Mouse (Mus musculus): Measurements from ENCODE around the gene Fer. TPM values are rescaled to one million over a fixed set of nuclear protein-coding genes. Genes with fewer than 3 reads are reported as not detected.

Fer gene
- polyA plus RNA-seq, 1 experiment from 2014 or later, result 38.3 TPM

DNA sequence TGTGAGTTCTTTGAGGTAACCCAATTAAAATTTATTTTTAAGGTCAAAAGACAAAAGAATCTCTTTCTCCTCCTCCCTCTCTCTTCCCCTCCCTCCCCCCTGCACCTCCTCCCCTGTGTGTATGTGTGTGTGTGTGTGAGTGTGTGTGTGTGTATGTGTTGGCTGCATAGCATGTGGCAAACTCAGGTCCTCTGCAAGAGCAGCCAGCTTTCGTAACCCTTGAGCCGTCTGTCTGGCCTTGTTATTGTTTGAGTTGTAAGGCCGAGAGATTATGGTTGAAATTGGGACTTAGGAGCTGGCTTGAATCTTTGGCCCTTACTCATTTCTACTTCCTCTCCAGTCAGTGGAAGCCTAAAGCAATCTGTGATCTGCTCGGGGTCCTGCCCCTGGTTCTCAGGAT lies 17.1 kb downstream of the Fer start:
- no peaks in the 10 kb centered on the region for H3K36me3 ChIP-seq (replicated peaks)
- WGBS, result 89% methylated on average over 4 of the region's 4 CpGs
- no peak overlapping the region for H3K4me3 ChIP-seq
- H3K4me2 ChIP-seq, result no peak overlapping the region
- no peak overlapping the region for H3K27ac ChIP-seq
- no peaks in the 10 kb centered on the region for H3K4me1 ChIP-seq
- no peaks in the 10 kb centered on the region for H3K27me3 ChIP-seq (replicated peaks)
- H3K9ac ChIP-seq, result no peak overlapping the region
- no peaks in the 10 kb centered on the region for H3K9me3 ChIP-seq
- no peak for ATAC-seq (replicated peaks)

DNA sequence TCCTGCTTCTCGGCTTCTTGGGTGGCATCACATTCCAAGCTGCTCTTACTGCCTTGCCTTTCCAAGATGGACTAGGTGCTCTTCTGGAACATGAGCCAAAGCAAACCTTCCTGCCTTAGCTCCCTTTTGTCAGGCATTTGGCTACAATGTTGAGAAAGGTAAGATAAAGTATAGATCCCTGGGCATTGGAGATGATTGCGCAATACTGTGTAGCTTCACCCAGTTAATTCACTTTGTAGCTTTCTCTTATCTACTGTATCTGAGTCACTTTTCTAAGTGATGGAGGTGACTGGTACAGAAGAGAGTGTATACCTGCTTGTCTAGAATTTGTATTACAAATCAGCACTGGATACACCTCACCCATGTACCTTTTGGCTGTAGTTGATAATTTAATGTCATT lies 24.1 kb downstream of the Fer start:
- no peak overlapping the region for H3K4me2 ChIP-seq
- no peaks in the 10 kb centered on the region for H3K4me1 ChIP-seq
- H3K27me3 ChIP-seq (replicated peaks), result no peaks in the 10 kb centered on the region
- no peak overlapping the region for H3K9ac ChIP-seq
- 97% methylated on average over 2 of the region's 2 CpGs for WGBS
- no peak overlapping the region for H3K4me3 ChIP-seq
- H3K9me3 ChIP-seq, result no peaks in the 10 kb centered on the region
- no peak for ATAC-seq (replicated peaks)
- H3K36me3 ChIP-seq (replicated peaks), result no peaks in the 10 kb centered on the region
- H3K27ac ChIP-seq, result no peak overlapping the region

DNA sequence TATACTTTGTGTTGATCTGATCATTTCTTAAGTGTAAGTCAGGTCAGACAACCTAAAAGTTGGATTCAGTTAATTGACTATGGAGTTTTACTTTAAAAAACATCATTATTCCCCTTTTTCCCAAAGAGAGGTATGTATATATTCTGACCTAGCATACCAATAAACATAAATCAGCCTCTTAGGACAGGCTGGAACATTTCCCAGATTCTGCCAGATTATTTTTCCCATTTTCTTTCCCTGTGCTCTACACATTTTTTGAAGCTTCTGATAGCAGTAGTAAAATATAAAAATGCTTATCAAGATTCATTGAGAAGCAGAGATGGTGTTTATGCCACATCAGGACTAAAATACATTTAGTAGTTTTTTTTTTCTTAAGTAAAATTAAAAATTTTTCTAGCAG lies 27.7 kb downstream of the Fer start:
- no peak overlapping the region for H3K9ac ChIP-seq
- H3K4me3 ChIP-seq, result no peak overlapping the region
- no peak overlapping the region for H3K27ac ChIP-seq
- no peaks in the 10 kb centered on the region for H3K27me3 ChIP-seq (replicated peaks)
- no peak for ATAC-seq (replicated peaks)
- no peaks in the 10 kb centered on the region for H3K36me3 ChIP-seq (replicated peaks)
- H3K4me1 ChIP-seq, result no peaks in the 10 kb centered on the region
- H3K4me2 ChIP-seq, result no peak overlapping the region
- no peaks in the 10 kb centered on the region for H3K9me3 ChIP-seq

DNA sequence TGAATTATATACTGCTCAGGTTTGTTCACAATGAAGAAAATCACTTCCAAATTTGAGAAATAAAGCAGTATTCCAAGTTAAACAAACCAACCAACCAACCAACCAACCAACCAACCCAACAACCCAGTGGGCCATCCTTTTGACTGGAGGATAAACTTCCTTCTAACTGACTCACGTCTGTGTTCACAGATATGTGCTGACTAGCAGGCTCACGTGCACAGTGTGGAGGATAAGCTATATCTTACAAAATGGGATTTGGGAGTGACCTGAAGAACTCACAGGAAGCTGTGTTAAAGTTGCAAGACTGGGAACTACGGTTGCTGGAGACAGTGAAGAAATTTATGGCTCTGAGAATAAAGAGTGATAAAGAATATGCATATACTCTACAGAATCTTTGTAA lies 33.0 kb downstream of the Fer start:
- no peak overlapping the region for H3K4me3 ChIP-seq
- no peaks in the 10 kb centered on the region for H3K27me3 ChIP-seq (replicated peaks)
- no peaks in the 10 kb centered on the region for H3K36me3 ChIP-seq (replicated peaks)
- no peak overlapping the region for H3K9ac ChIP-seq
- no peak overlapping the region for H3K4me2 ChIP-seq
- WGBS, result 88% methylated on average over 3 of the region's 3 CpGs
- no peak for ATAC-seq (replicated peaks)
- H3K4me1 ChIP-seq, result no peaks in the 10 kb centered on the region
- no peak overlapping the region for H3K27ac ChIP-seq
- no peaks in the 10 kb centered on the region for H3K9me3 ChIP-seq

- no peak overlapping the region for H3K4me2 ChIP-seq
- H3K9me3 ChIP-seq, result no peaks in the 10 kb centered on the region
- H3K4me1 ChIP-seq, result no peaks in the 10 kb centered on the region
- H3K27me3 ChIP-seq (replicated peaks), result no peaks in the 10 kb centered on the region
- no peak for ATAC-seq (replicated peaks)
- no peak overlapping the region for H3K4me3 ChIP-seq
- WGBS, result 70% methylated on average over 7 of the region's 7 CpGs
- H3K36me3 ChIP-seq (replicated peaks), result no peaks in the 10 kb centered on the region
- no peak overlapping the region for H3K9ac ChIP-seq
- H3K27ac ChIP-seq, result no peak overlapping the region
Measured at GRCm38 (mm10) chr17:63897050-63897449, 34.2 kb downstream of the Fer start.

DNA sequence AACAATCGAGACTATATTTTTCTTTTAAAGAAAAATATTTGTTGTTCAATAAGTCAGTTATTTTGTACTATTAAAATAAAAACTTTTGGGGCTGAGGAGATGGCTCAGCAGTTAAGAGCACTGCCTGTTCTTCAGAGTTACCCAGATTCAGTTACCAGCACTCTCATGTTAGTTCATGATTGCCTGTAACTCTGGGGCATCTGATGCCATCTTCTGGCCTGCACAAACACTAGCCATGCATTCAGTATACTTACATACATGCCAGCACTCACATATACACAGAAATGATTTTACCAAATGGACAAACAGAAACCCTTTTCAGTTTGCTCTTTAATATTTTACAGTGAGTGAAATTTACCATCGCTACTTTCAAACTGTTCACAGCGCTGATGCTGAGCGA lies 46.4 kb downstream of the Fer start:
- ATAC-seq (replicated peaks), result no peak

GRCm38 (mm10) chr17:63921601-63922203 lies 58.8 kb downstream of the Fer start:
- H3K4me2 ChIP-seq, result no peak overlapping the region
- H3K9ac ChIP-seq, result no peak overlapping the region
- ATAC-seq (replicated peaks), result no peak
- H3K36me3 ChIP-seq (replicated peaks), result no peaks in the 10 kb centered on the region
- no peak overlapping the region for H3K4me3 ChIP-seq
- WGBS, result 76% methylated on average over 6 of the region's 6 CpGs
- H3K9me3 ChIP-seq, result no peaks in the 10 kb centered on the region
- no peak overlapping the region for H3K27ac ChIP-seq
- H3K4me1 ChIP-seq, result no peaks in the 10 kb centered on the region
- H3K27me3 ChIP-seq (replicated peaks), result no peaks in the 10 kb centered on the region

More for the DNA sequence above, 46.4 kb downstream of the Fer start:
- 0 out of 2 replicates have a peak, but pooled peaks cover 2% of the 10 kb centered on the region for H3K36me3 ChIP-seq (replicated peaks)
- no peaks in the 10 kb centered on the region for H3K9me3 ChIP-seq
- no peak overlapping the region for H3K4me2 ChIP-seq
- H3K27ac ChIP-seq, result no peak overlapping the region
- H3K4me3 ChIP-seq, result no peak overlapping the region
- 94% methylated on average over 4 of the region's 4 CpGs for WGBS
- no peak overlapping the region for H3K9ac ChIP-seq
- H3K4me1 ChIP-seq, result no peaks in the 10 kb centered on the region
- no peaks in the 10 kb centered on the region for H3K27me3 ChIP-seq (replicated peaks)

GRCm38 (mm10) chr17:63925581-63925980 lies 62.7 kb downstream of the Fer start:
- WGBS, result 66% methylated on average over 3 of the region's 3 CpGs
- H3K9ac ChIP-seq, result no peak overlapping the region
- no peak for ATAC-seq (replicated peaks)

GRCm38 (mm10) chr17:63930634-63931033 lies 67.8 kb downstream of the Fer start:
- Histone ChIP-seq H3K9ac (no peak overlapping the region), H3K27me3 (replicated peaks) (no peaks in the 10 kb centered on the region), H3K9me3 (no peaks in the 10 kb centered on the region), H3K4me1 (no peaks in the 10 kb centered on the region), H3K4me3 (no peak overlapping the region), H3K27ac (no peak overlapping the region), H3K4me2 (no peak overlapping the region), H3K36me3 (replicated peaks) (no peaks in the 10 kb centered on the region; the same call in 1 of the 2 replicates)
- WGBS, result 85% methylated on average over 4 of the region's 4 CpGs
- no peak for ATAC-seq (replicated peaks)

More at GRCm38 (mm10) chr17:63925581-63925980, 62.7 kb downstream of the Fer start:
- H3K4me2 ChIP-seq, result no peak overlapping the region
- no peaks in the 10 kb centered on the region for H3K4me1 ChIP-seq
- H3K27ac ChIP-seq, result no peak overlapping the region
- H3K36me3 ChIP-seq (replicated peaks), result no peaks in the 10 kb centered on the region
- no peaks in the 10 kb centered on the region for H3K27me3 ChIP-seq (replicated peaks)
- H3K4me3 ChIP-seq, result no peak overlapping the region
- no peaks in the 10 kb centered on the region for H3K9me3 ChIP-seq

- Histone ChIP-seq H3K27me3 (replicated peaks) (no peaks in the 10 kb centered on the region), H3K4me2 (no peak overlapping the region), H3K27ac (no peak overlapping the region), H3K36me3 (replicated peaks) (no peaks in the 10 kb centered on the region; the same call in 1 of the 2 replicates), H3K4me1 (no peaks in the 10 kb centered on the region), H3K4me3 (no peak overlapping the region), H3K9me3 (no peaks in the 10 kb centered on the region), H3K9ac (no peak overlapping the region)
- no peak for ATAC-seq (replicated peaks)
- 76% methylated on average over 1 of the region's 1 CpGs for WGBS
Measured at GRCm38 (mm10) chr17:63931556-63931955, 68.7 kb downstream of the Fer start.

GRCm38 (mm10) chr17:63935408-63935807 lies 72.5 kb downstream of the Fer start:
- no peaks in the 10 kb centered on the region for H3K27me3 ChIP-seq (replicated peaks)
- H3K36me3 ChIP-seq (replicated peaks), result no peaks in the 10 kb centered on the region; the same call in 1 of the 2 replicates
- H3K4me2 ChIP-seq, result no peak overlapping the region
- no peaks in the 10 kb centered on the region for H3K9me3 ChIP-seq
- ATAC-seq (replicated peaks), result no peak
- H3K4me1 ChIP-seq, result peaks cover 4% of the 10 kb centered on the region; the same call in 1 of the 2 replicates
- H3K4me3 ChIP-seq, result no peak overlapping the region
- H3K27ac ChIP-seq, result no peak overlapping the region
- no peak overlapping the region for H3K9ac ChIP-seq
- WGBS, result 95% methylated on average over 2 of the region's 2 CpGs

GRCm38 (mm10) chr17:63937886-63938285 lies 75.0 kb downstream of the Fer start:
- Histone ChIP-seq H3K27ac (no peak overlapping the region), H3K9me3 (no peaks in the 10 kb centered on the region), H3K4me1 (peaks cover 4% of the 10 kb centered on the region; the same call in 1 of the 2 replicates), H3K4me2 (no peak overlapping the region), H3K9ac (no peak overlapping the region), H3K36me3 (replicated peaks) (no peaks in the 10 kb centered on the region; the same call in 1 of the 2 replicates), H3K27me3 (replicated peaks) (no peaks in the 10 kb centered on the region), H3K4me3 (no peak overlapping the region)
- 48% methylated on average over 18 of the region's 18 CpGs for WGBS
- no peak for ATAC-seq (replicated peaks)

GRCm38 (mm10) chr17:63946772-63947171 lies 83.9 kb downstream of the Fer start:
- no peaks in the 10 kb centered on the region for H3K27me3 ChIP-seq (replicated peaks)
- no peak for ATAC-seq (replicated peaks)
- no peak overlapping the region for H3K4me3 ChIP-seq
- WGBS, result 91% methylated on average over 2 of the region's 2 CpGs
- H3K9ac ChIP-seq, result no peak overlapping the region
- H3K9me3 ChIP-seq, result no peaks in the 10 kb centered on the region
- H3K27ac ChIP-seq, result no peak overlapping the region
- H3K4me1 ChIP-seq, result no peaks in the 10 kb centered on the region
- H3K4me2 ChIP-seq, result no peak overlapping the region
- no peaks in the 10 kb centered on the region for H3K36me3 ChIP-seq (replicated peaks)
